Mouse (Mus musculus): Measurements from ENCODE around the gene Ccdc7b.
"Not testable (repeated sequence)": the region's sequence is repeated elsewhere in the genome, so short reads cannot be mapped to it uniquely, and the experiment has no call there.

Gene Ccdc7b

DNA sequence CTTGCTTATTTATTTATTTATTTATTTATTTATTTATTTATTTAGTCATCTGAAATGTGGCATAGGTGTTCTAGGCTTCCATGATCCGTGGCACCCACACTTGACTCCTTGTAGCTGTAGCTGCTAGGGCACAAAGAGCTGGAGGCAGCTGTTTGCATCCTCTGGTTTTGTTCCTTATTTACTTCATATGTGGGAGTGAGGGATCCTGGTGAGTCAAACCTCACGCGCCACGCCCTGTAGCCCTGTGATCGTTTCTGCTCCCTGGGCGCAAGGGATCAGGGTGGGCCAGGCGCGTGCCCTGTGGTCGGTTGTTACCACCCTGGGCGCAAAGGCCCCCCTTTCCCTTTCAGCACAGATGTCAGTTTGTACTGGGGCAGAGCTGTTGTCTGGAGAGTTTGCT lies at the start of gene Ccdc7b:
Gene Ccdc7b, plus strand, starts transcription at position 301 of the 400 bp plus-strand sequence.
- not testable (repeated sequence) for DNase-seq

DNA sequence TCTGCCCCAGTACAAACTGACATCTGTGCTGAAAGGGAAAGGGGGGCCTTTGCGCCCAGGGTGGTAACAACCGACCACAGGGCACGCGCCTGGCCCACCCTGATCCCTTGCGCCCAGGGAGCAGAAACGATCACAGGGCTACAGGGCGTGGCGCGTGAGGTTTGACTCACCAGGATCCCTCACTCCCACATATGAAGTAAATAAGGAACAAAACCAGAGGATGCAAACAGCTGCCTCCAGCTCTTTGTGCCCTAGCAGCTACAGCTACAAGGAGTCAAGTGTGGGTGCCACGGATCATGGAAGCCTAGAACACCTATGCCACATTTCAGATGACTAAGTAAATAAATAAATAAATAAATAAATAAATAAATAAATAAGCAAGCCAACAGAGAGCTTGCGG lies 1.5 kb upstream of the Ccdc7b start, which contains the start of gene Ccdc7a:
Gene Ccdc7a, minus strand, starts transcription at position 101 of the 400 bp plus-strand sequence.
- not testable (repeated sequence) for DNase-seq

DNA sequence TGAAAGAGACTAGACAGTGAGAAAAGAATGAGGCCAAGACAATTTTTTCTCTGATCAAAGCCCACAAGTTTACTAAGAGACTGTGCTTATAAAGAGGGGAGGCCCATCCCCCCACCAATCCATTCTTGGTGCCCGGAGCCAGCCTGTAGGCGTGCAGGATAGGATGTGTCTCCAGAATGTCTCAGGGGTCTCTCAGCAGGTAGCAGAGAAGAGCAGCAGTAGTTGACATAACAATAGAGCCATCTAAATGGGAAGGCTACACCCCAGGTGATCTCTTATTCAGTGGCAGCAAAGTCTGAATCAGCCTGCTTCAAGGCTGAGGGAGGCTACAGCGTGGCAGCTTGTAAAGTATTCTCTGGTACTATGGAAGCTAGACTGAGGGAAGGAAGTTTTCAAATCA lies 48.8 kb downstream of the Ccdc7b start:
- not testable (repeated sequence) for DNase-seq

GRCm38 (mm10) chr8:129131561-129131960 lies 64.6 kb downstream of the Ccdc7b start, which contains the start of gene Gm10999:
Gm10999 (minus strand) TSS chr8:129131661.
- no peak for DNase-seq

DNA sequence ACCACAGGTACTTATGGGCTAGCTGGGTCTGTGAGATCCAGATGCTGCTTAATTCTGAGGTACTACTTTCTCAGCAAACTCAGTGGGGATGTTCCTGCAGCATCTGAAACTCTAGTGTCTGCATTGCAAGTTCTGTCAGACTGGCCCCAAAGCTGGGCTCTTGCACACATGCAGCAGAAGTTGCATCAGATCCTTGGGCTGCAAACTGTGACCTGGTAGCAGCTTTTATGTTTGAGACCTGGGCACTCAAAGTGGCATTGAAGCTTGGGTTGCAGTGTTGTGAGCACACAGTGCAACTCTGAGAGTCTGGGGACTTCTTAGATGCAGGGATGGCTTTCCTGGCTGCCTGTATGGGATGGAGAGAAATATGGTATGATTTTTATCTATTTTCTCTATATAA lies 66.5 kb downstream of the Ccdc7b start:
- no peak for DNase-seq

Measured in kidney, adult 18-20 months (tissue).